Mouse (Mus musculus) cerebellum, adult (tissue): ENCODE data around the gene Slc25a16.

Experiments used
- ATAC-seq: cut with Nextera tagmentation; 2 replicates; pipeline ENCODE4 v1.9.2; 2017; ENCODE audit warnings: mild to moderate bottlenecking, moderate library complexity, mixed read lengths; ENCODE audit not compliant: insufficient number of reproducible peaks, low FRiP score, low TSS enrichment

The Slc25a16 gene

DNA sequence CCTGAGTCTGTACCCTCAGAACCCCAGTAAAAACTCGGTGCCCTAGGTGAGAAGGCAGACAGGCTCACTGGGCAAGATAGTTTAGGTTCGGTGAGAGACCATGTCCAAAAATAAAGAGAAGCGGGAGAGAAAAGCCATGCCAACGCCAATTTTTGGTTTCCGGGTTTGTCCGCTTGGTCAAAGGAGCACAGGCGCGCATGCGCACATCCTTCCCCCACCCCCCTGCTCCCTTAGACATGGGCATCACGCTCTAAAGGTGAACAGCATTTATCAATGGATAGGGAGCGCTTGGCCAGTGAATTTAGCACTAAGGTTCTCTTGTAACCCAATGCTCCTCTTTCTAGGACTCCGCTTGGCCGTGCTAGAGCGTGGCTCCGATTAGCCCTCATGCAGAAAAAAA lies 70.2 kb downstream of the Slc25a16 start:
- ATAC-seq = no peak

DNA sequence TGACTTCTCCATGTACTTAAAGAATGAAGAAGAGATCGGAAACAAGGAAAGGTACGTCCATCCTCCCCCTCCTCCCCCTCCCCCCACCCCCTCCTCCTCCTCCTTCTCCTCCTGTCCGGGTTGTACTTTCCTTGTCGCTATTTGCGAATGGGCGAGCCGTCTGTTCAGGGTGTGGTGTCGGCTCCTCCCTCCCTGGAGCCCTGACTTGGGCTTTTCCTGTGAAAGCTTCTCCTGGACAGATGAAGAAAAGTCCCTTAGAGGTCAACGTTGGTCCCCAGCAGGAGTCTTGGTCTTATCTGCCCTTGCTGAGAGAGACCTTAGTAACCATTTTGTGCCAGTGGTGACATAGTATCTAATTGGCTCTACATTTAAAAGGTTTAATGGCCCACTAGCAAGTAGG lies 73.6 kb downstream of the Slc25a16 start:
- ATAC-seq = no peak
